Mouse (Mus musculus) neural tube, embryonic 11.5 days (tissue): ENCODE results near the gene Pbx1. TPM values are rescaled to one million over a fixed set of nuclear protein-coding genes. Genes with fewer than 3 reads are reported as not detected.

ENCODE experiments used
- ATAC-seq: fragments of 200-750 bp; cut with Nextera tagmentation; 2 replicates; pipeline ENCODE4 v1.8.0; 2017; ENCODE audit warnings: moderate number of reproducible peaks, mild to moderate bottlenecking, moderate TSS enrichment, moderate library complexity; ENCODE audit not compliant: insufficient read depth, low FRiP score, low TSS enrichment
- DNase-seq: peaks from one replicate; pipeline ENCODE4 v3.0.0-alpha.2; 2015; ENCODE audit warnings: low spot score
- H3K27ac ChIP-seq: fragments of 300-500 bp; sonication (generic); 2 replicates; pipeline ENCODE4 v1.5.1; 2014; ENCODE audit warnings: low read depth, mild to moderate bottlenecking, low read length
- H3K27me3 ChIP-seq: fragments of 300-500 bp; sonication (generic); 2 replicates; pipeline ENCODE4 v1.6.1; 2014; ENCODE audit warnings: mild to moderate bottlenecking, low read length, mixed read lengths; ENCODE audit not compliant: control insufficient read depth, insufficient read depth
- H3K36me3 ChIP-seq: fragments of 300-500 bp; sonication (generic); 2 replicates; pipeline ENCODE4 v1.6.1; 2014; ENCODE audit warnings: mild to moderate bottlenecking, low read length, moderate library complexity, mixed read lengths; ENCODE audit not compliant: control insufficient read depth, insufficient read depth
- H3K4me1 ChIP-seq: fragments of 300-500 bp; sonication (generic); 2 replicates; pipeline ENCODE4 v1.6.1; 2014; ENCODE audit warnings: low read length, mixed read lengths; ENCODE audit not compliant: control insufficient read depth, insufficient read depth
- H3K4me2 ChIP-seq: fragments of 300-500 bp; sonication (generic); 2 replicates; pipeline ENCODE4 v1.6.1; 2014; ENCODE audit warnings: low read depth, mild to moderate bottlenecking, moderate library complexity
- H3K4me3 ChIP-seq: fragments of 300-500 bp; sonication (generic); 2 replicates; pipeline ENCODE4 v1.5.1; 2014; ENCODE audit warnings: low read depth, low read length
- H3K9ac ChIP-seq: fragments of 300-500 bp; sonication (generic); 2 replicates; pipeline ENCODE4 v1.6.1; 2014; ENCODE audit warnings: mild to moderate bottlenecking, low read length
- H3K9me3 ChIP-seq: fragments of 300-500 bp; sonication (generic); 2 replicates; pipeline ENCODE4 v1.6.1; 2016; ENCODE audit warnings: low read length; ENCODE audit not compliant: control insufficient read depth
- WGBS: fragments of 180-500 bp; shearing (Covaris S2); extraction: QIAGEN DNeasy Blood & Tissue Kit; methylation state at CpG from one replicate; pipeline ENCODE4 v1.1.7; 2014; 5-methylcytosine and 5-hydroxymethylcytosine counted together
- polyA plus RNA-seq: library from polyadenylated mRNA; unstranded; fragments of >200 nt; fragmentation: Nextera tagmentation; extraction: Ambion mirVana; gene quantifications from 2 replicates; pipeline ENCODE4 v1.2.1, GENCODE M21; 2014

Pbx1 gene
- polyA plus RNA-seq, 1 experiment from 2014 or later: 45.8 TPM

GRCm38 (mm10) chr1:168299928-168300365 lies 132.1 kb downstream of the Pbx1 start:
- H3K4me2 ChIP-seq: no peak overlapping the region
- no peak for DNase-seq
- H3K9me3 ChIP-seq: no peaks in the 10 kb centered on the region
- 62% methylated on average over 12 of the region's 12 CpGs for WGBS
- H3K4me1 ChIP-seq: peaks cover 11% of the 10 kb centered on the region
- peak; percentile 40; the same call in 1 of the 2 replicates for ATAC-seq
- peak overlapping the region; percentile 83 for H3K27ac ChIP-seq
- no peak overlapping the region for H3K4me3 ChIP-seq
- no peaks in the 10 kb centered on the region for H3K36me3 ChIP-seq
- no peak overlapping the region for H3K9ac ChIP-seq
- no peaks in the 10 kb centered on the region for H3K27me3 ChIP-seq

- no peak overlapping the region for H3K4me2 ChIP-seq
- no peaks in the 10 kb centered on the region for H3K27me3 ChIP-seq
- no peak overlapping the region for H3K9ac ChIP-seq
- H3K9me3 ChIP-seq: no peaks in the 10 kb centered on the region
- ATAC-seq (no peak), DNase-seq (no peak)
- H3K4me1 ChIP-seq: peaks cover 11% of the 10 kb centered on the region
- WGBS: 94% methylated on average over 8 of the region's 8 CpGs
- H3K27ac ChIP-seq: no peak overlapping the region
- H3K36me3 ChIP-seq: no peaks in the 10 kb centered on the region
- no peak overlapping the region for H3K4me3 ChIP-seq
Measured at GRCm38 (mm10) chr1:168299181-168299580, 132.9 kb downstream of the Pbx1 start.

GRCm38 (mm10) chr1:168296290-168296689 lies 135.8 kb downstream of the Pbx1 start:
- H3K27me3 ChIP-seq: no peaks in the 10 kb centered on the region
- H3K4me1 ChIP-seq: peaks cover 18% of the 10 kb centered on the region
- WGBS: 55% methylated on average over 2 of the region's 2 CpGs
- DNase-seq (no peak), ATAC-seq (no peak)
- H3K4me3 ChIP-seq: no peak overlapping the region
- no peak overlapping the region for H3K9ac ChIP-seq
- no peaks in the 10 kb centered on the region for H3K36me3 ChIP-seq
- no peak overlapping the region for H3K27ac ChIP-seq
- H3K4me2 ChIP-seq: no peak overlapping the region
- no peaks in the 10 kb centered on the region for H3K9me3 ChIP-seq

- Histone ChIP-seq H3K9me3 (no peaks in the 10 kb centered on the region), H3K9ac (no peak overlapping the region), H3K4me2 (no peak overlapping the region), H3K27me3 (no peaks in the 10 kb centered on the region), H3K36me3 (no peaks in the 10 kb centered on the region), H3K4me3 (no peak overlapping the region), H3K4me1 (peaks cover 19% of the 10 kb centered on the region), H3K27ac (no peak overlapping the region)
- DNase-seq (no peak), ATAC-seq (no peak)
- 80% methylated on average over 4 of the region's 4 CpGs for WGBS
Measured at GRCm38 (mm10) chr1:168295782-168296181, 136.3 kb downstream of the Pbx1 start.

- peaks cover 32% of the 10 kb centered on the region for H3K4me1 ChIP-seq
- no peak overlapping the region for H3K27ac ChIP-seq
- no peak overlapping the region for H3K9ac ChIP-seq
- no peak overlapping the region for H3K4me3 ChIP-seq
- H3K36me3 ChIP-seq: no peaks in the 10 kb centered on the region
- no peak for ATAC-seq
- DNase-seq: no peak
- WGBS: 95% methylated on average over 1 of the region's 1 CpGs
- no peak overlapping the region for H3K4me2 ChIP-seq
- H3K9me3 ChIP-seq: no peaks in the 10 kb centered on the region
- H3K27me3 ChIP-seq: no peaks in the 10 kb centered on the region
Measured at GRCm38 (mm10) chr1:168293673-168294072, 138.4 kb downstream of the Pbx1 start.

- no peak overlapping the region for H3K9ac ChIP-seq
- no peak for DNase-seq
- no peak overlapping the region; the same call in 1 of the 2 replicates for H3K27ac ChIP-seq
- no peaks in the 10 kb centered on the region for H3K27me3 ChIP-seq
- no peak for ATAC-seq
- H3K4me2 ChIP-seq: no peak overlapping the region
- H3K36me3 ChIP-seq: no peaks in the 10 kb centered on the region
- 85% methylated on average over 9 of the region's 9 CpGs for WGBS
- no peaks in the 10 kb centered on the region for H3K9me3 ChIP-seq
- peaks cover 47% of the 10 kb centered on the region for H3K4me1 ChIP-seq
- no peak overlapping the region for H3K4me3 ChIP-seq
Measured at GRCm38 (mm10) chr1:168292106-168292505, 140.0 kb downstream of the Pbx1 start.

GRCm38 (mm10) chr1:168291643-168292040 lies 140.4 kb downstream of the Pbx1 start:
- Histone ChIP-seq H3K36me3 (no peaks in the 10 kb centered on the region), H3K27ac (peak overlapping the region; percentile 20; the same call in 1 of the 2 replicates), H3K9ac (no peak overlapping the region), H3K9me3 (no peaks in the 10 kb centered on the region), H3K4me2 (no peak overlapping the region), H3K27me3 (no peaks in the 10 kb centered on the region), H3K4me3 (no peak overlapping the region), H3K4me1 (peaks cover 52% of the 10 kb centered on the region)
- WGBS: 69% methylated on average over 6 of the region's 6 CpGs
- DNase-seq (no peak), ATAC-seq (no peak)

GRCm38 (mm10) chr1:168291001-168291642 lies 140.9 kb downstream of the Pbx1 start:
- H3K4me3 ChIP-seq: no peak overlapping the region
- ATAC-seq: 0 out of 2 replicates have a peak, but pooled peaks have one; percentile 5
- H3K4me1 ChIP-seq: peaks cover 53% of the 10 kb centered on the region
- no peaks in the 10 kb centered on the region for H3K27me3 ChIP-seq
- H3K4me2 ChIP-seq: no peak overlapping the region
- WGBS: 68% methylated on average over 11 of the region's 11 CpGs
- H3K36me3 ChIP-seq: no peaks in the 10 kb centered on the region
- H3K27ac ChIP-seq: peak overlapping the region; percentile 20; the same call in 1 of the 2 replicates
- no peak for DNase-seq
- H3K9me3 ChIP-seq: no peaks in the 10 kb centered on the region
- no peak overlapping the region for H3K9ac ChIP-seq

GRCm38 (mm10) chr1:168290236-168290985 lies 141.7 kb downstream of the Pbx1 start:
- no peak overlapping the region for H3K27ac ChIP-seq
- ATAC-seq: no peak

More at GRCm38 (mm10) chr1:168290236-168290985, 141.7 kb downstream of the Pbx1 start:
- Histone ChIP-seq H3K9me3 (no peaks in the 10 kb centered on the region), H3K36me3 (no peaks in the 10 kb centered on the region), H3K9ac (no peak overlapping the region), H3K4me1 (peaks cover 54% of the 10 kb centered on the region), H3K4me2 (no peak overlapping the region), H3K4me3 (no peak overlapping the region), H3K27me3 (no peaks in the 10 kb centered on the region)
- DNase-seq: no peak
- WGBS: 86% methylated on average over 8 of the region's 8 CpGs
